Mouse (Mus musculus) brown adipose tissue, adult 24 weeks (tissue): ENCODE data around the gene C2cd4c. TPM values are rescaled to one million over a fixed set of nuclear protein-coding genes. Genes with fewer than 3 reads are reported as not detected.

Experiments used
- H3K27ac ChIP-seq: fragments of 200-500 bp; replicated peaks from 2 replicates; pipeline ENCODE4 v1.5.1; 2012; ENCODE audit warnings: low read depth, mild to moderate bottlenecking, low read length
- H3K4me1 ChIP-seq: fragments of 200-500 bp; 2 replicates; pipeline ENCODE4 v1.6.1; 2012; ENCODE audit warnings: low read length, mixed read lengths; ENCODE audit not compliant: control insufficient read depth, insufficient read depth, insufficient read length
- H3K4me3 ChIP-seq: fragments of 200-500 bp; 2 replicates; pipeline ENCODE4 v1.5.1; 2012; ENCODE audit warnings: low read depth, mild to moderate bottlenecking, low read length, moderate library complexity; ENCODE audit not compliant: insufficient read depth
- polyA plus RNA-seq: library from polyadenylated mRNA; stranded (reverse); fragments of >200 nt; gene quantifications from 2 replicates; pipeline ENCODE4 v1.2.4, GENCODE M21; 2012; ENCODE audit not compliant: missing spikeins, insufficient read depth, insufficient read length

The C2cd4c gene
- polyA plus RNA-seq, result 0.48 TPM in 1 of 2 replicates, not detected in the other

DNA sequence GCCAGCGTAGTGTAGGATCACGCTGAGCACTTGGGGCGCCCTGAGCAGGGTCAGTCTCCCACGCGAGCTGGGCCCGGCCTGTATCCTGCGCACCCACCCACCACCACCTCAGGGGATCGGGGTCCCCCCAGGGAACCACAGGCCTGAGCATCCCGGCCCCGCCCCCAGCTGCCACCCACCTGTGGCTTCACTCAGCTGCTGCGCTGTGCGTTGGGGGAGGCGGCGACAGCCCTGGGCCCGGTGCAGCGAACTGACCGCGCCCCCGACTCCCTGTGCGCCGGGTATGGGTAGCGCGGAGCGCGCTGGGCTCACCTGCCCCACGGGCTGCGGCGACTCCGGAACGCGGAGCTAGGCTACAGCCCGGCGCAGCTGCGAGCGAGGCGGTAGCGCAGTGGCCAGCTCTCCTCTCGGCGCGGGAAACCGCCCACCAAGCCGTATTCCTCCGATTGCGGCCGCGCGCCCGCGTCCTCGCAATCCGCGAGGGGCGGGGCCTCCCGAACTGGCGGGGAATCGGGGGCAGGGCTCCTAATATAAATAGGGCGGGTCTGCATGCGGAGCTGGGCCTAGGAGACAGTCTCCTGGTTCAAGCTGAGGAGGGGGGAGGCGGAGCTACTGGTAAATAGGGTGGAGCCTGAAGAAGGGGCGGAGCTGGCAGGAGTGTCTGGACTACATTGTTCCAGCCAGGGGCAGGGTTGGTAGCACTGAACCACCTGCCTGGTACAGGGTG, at the start of gene C2cd4c:
TSS of gene C2cd4c (minus strand) at position 448 of the 727 bp plus-strand sequence.
- Histone ChIP-seq H3K4me3 (peak within 1 kb of the TSS; percentile 55), H3K4me1 (no peaks in the 10 kb centered on the region), H3K27ac (no peak within 1 kb of the TSS)

DNA sequence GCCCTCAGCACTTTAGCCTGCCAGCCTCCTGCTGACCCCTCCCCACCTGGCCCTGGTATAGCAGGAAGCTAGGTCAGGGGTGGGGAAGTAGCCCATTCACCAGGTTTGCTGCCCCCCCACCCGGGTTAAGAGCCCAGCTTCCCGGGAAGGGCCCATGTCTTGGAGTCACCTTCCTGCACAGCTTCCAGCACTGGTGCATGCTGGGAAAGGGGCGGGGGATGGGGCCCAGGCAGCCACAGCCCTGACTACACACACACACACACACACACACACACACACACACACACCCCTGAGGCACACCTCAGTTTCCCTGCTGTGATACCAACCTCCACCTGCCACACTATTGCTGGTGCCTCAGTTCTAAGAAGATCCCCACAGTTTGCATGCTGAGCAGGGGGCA, 48.0 kb upstream of the C2cd4c start:
- H3K4me3 ChIP-seq, result no peak overlapping the region
- H3K4me1 ChIP-seq, result no peaks in the 10 kb centered on the region
- H3K27ac ChIP-seq, result no peak overlapping the region

DNA sequence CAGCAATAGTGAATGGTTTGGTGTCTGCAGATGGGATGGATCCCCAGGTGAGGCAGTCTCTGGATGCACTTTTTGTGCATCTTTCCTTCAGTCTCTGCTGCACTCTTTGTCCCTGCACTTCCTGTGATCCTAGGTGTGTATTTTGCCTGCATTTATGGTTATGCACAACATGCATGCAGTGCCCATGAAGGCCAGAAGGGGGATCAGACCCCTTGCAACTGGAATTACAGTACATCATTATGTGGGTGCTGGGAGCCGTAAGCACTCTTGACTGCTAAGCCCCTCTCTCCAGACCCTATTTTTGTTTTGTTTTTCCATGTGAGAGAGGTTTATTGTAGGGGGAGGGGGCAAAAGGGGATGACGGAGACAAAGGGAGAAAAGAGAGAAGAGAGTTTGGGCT, 46.5 kb upstream of the C2cd4c start:
- no peaks in the 10 kb centered on the region for H3K4me1 ChIP-seq
- no peak overlapping the region for H3K4me3 ChIP-seq
- no peak overlapping the region for H3K27ac ChIP-seq

DNA sequence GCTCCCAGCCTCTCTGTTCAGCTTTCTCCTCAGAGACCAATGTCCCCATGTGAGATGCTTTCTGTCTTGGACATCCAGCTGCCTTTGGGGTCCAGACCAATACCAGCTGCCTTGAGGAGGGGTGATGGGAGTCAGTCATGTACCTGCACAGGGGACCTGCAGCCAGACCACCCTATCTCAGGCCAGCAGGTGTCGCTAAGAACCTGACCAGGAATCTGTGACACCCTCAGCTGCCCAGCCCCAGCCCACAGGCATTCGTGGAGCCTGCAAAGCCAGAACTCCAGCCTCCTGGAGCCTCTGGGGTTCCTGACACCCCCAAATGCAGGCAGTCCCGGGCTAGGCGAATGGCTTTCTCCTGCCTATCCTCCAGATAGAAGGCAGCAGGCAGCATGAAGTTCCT, 45.0 kb upstream of the C2cd4c start:
- no peak overlapping the region for H3K27ac ChIP-seq
- H3K4me3 ChIP-seq, result no peak overlapping the region
- no peaks in the 10 kb centered on the region for H3K4me1 ChIP-seq

DNA sequence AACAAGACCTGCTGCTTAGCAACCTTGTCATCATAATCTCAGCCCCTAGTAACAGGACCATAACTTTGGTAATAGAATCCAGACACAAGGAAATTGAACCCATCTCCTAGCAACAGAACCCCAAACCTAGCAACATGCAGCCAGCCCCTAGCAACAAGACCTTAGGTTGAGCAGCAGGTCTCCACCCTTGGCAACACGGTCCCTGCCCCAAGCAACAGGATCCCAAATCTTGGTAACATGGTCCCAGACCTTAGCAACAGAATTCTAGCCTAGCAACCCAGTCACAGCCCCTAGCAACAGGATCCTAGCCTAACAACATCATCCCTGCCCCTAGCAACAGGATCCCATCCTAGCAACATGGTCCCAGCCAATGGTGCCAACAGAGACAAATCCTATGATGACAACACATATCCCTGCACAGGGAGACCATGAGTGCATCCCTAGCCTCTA, 41.1 kb upstream of the C2cd4c start:
- no peak overlapping the region for H3K4me3 ChIP-seq
- no peaks in the 10 kb centered on the region for H3K4me1 ChIP-seq
- no peak overlapping the region for H3K27ac ChIP-seq

DNA sequence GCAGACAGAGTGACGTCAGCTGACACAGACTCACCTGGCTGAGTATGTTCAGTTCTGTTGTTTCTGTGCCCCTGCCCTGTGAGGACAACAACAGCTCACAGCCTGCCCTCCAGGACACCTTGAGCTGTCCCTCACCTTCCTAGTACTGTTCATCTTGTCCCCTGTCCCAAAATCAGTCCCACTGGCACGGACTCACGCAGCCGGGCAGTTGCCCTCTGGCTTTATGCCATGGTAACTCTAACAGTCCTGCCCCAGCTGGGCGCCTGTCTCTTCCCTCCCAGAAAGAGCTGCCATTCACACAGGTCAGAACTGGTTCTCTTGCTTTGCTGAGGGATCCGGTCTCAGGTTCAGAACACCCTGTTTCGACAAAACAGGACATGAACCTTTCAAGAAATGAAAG, 39.0 kb upstream of the C2cd4c start:
- H3K4me1 ChIP-seq, result no peaks in the 10 kb centered on the region
- no peak overlapping the region for H3K27ac ChIP-seq
- H3K4me3 ChIP-seq, result no peak overlapping the region

DNA sequence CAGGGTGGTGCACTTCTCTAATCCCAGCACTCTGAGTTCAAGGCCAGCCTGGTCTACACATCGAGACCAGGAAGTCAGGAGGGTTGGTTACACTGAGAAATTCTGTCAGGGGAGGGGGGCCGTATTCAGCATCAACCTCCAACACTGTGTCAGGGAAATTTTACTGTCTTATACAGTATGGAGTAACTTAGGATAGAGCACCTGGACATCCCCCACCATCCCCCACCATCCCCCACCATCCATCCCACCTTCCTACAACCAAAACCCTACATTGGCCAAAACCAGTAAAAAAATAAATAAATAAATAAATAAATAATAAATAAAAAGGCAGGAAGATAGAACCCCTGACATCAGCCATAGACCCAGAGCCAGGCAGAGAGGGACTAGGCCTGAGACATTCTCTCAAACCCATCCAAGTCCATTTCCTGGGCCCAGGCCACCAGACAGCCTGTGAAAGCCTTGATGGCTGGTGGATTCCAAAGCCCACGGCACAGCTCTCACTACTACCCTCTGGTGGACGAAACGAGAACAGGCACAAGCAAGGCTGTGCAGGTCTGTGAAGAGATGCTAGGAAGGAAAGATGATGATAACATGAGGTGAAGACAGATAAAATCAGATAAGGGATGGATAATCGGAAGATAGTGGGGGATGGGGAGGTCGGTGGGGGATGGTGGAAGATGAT, 35.4 kb upstream of the C2cd4c start:
- Histone ChIP-seq H3K4me3 (no peak overlapping the region), H3K27ac (no peak overlapping the region), H3K4me1 (no peaks in the 10 kb centered on the region)

DNA sequence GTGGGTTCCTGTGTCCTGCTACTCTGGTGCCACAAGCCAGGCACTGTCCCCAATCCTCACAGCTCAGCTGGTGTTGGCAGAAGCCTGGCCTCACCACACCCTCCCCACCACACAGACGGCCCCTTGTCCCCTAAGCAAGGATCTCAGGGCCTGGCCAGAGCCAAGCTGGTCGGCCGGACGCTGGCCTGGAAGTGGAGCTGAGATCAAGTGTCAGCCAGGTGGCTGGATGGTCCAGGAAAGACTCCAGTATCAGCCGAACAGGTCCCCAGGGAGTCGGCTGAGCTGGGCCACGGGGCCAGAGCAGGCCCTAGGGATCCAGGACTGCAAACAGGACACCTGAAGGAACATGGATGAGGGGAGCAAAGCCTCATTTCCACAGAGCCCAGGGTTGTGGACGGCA, 31.9 kb upstream of the C2cd4c start, which contains the start of gene Odf3l2:
TSS of gene Odf3l2 (minus strand) at position 28 of the 400 bp plus-strand sequence.
- Histone ChIP-seq H3K4me3 (no peak within 1 kb of the TSS), H3K4me1 (no peaks in the 10 kb centered on the region), H3K27ac (no peak within 1 kb of the TSS)

DNA sequence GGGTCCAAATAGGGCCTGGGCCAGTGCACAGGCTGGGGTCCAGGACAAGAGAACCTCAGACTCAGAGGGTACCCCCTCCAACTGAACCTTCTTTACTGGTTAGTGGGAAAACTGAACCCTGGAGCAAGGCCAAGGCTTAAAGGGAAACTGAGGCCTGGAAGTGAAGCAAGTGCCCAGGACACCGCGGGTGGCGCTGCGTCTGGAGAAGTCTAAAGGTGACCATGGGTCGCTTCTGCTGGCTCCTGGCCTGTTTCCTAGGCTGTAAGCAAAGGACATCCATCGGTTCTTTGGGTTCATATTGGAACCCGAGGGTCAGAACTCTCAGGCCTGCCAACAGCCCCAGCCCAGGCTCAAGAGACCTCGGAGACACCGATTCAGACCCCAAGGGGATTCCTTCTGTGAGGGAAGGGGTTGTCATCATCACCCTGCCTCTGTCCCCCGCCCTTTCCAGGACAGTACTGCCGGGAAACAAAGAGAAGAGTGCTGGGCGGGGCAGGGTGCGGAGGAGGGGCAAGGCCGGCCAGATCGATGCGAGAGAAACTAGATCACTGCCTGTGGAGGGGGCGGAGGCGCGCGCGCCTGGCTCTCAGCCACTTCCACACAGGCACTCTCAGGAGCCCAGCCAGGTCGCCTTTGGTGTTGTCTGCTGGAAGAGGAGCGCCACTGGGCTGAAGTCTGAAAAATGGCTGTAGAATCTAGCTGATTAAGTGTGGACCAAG, 24.8 kb upstream of the C2cd4c start:
- no peaks in the 10 kb centered on the region for H3K4me1 ChIP-seq
- H3K27ac ChIP-seq, result no peak overlapping the region
- 0 out of 2 replicates have a peak overlapping the region, but pooled peaks have one; percentile 60 for H3K4me3 ChIP-seq

DNA sequence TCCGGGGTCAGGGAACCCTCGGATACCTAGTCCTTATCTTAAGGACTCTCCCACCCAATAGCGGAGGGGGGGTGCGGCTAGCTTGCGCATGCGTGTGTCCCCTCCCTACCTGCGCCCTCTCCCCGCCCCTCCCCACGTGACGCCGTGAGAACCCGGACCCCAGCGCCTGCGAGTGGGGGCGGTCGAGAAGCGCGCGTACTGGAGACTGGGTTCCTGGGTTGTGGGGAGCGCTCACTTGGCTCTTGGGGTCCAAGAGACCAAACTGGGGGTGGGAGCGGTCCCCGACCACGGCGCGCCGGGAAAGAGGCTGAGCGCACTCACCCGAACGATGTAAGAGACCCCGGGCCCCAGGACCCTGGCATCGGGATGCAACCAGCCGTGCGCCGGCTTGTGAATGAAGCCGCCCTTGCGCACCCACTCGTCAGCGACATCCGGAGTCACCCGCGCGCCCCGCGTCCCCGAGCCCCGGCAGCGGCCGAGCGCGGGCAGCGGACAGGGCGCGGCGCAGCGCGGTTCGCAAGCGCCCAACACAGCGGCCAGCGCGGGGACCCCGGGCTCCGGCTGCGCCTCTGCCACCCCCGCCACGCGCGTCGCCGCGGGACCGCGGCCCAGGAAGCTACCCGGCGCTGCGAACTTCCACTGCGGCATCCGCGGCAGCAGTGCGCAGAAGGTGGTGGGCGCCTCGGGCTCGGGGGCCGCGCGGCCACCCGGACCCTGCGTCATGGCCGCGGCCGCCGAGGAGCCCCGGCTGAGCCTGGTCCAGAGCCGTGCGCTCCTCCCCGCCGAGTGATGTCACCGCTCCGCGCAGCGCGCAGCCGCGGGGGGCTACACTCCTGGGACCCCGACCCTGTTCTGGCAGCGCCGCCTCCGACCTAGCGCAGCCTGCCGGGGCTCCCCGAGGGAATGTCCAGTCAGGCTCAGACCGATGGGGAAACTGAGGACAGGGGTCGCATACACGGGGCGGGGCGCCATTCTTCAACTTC, 23.6 kb upstream of the C2cd4c start, which contains the start of gene Shc2:
TSS of gene Shc2 (minus strand) at position 791 of the 983 bp plus-strand sequence.
- Histone ChIP-seq H3K4me3 (peak within 1 kb of the TSS; percentile 60), H3K4me1 (no peaks in the 10 kb centered on the region), H3K27ac (no peak within 1 kb of the TSS)

DNA sequence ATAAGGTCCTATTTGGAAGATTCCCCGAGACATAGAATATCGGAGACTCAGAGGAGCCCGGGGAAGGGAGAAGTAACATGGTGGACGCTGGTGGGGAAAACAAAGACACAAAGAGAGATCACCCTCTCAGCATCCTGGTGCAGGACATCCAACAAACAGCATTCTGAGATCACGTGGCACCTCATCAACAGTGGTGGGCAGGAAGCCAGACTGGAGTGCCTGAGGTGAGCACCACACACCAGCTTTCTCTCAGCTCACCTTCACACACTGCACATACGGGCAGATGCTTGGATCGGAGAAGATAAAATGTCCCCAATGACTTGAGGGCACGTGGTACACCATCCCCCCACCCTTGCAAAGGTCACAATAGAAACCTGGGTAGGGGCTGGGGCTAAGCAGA, 22.5 kb upstream of the C2cd4c start:
- Histone ChIP-seq H3K4me3 (no peak overlapping the region), H3K27ac (no peak overlapping the region), H3K4me1 (no peaks in the 10 kb centered on the region)

DNA sequence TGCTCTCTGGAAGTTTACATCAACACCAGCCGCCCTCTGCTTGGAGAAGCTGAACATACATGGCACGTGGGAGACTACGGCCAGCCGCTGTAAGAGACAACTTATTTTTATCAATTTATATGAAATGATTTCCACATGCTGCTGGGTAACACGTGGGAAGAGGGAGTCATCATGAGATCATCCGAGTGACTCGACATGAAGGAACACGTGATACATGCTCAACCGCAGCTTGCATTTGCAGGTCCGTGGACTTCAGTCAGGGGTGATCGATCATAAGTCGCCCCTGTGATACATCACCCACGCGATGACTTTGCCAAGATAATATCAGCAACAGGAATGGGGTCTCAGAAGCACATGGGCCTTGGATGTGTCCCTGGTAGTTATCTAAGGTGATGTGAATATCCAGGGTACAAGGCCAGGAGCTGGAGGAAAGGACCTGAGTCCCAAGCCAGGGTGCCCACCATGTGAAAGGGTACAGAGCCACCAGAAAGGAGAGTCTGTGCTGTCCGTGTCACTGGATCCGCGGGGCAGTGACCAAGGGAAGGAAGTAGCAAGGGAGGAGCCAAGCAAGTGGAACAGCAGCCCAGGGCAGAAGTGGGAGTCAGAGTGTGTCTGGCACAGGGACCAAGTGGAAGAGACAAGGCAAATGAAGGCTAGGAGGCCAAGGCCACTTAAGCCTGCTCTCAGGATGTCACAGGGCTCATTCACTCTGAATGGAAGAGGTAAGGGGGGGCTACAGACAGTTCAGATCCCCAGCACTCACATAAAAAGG, 19.4 kb upstream of the C2cd4c start:
- peak overlapping the region; percentile 58 for H3K27ac ChIP-seq
- no peaks in the 10 kb centered on the region for H3K4me1 ChIP-seq
- H3K4me3 ChIP-seq, result no peak overlapping the region

DNA sequence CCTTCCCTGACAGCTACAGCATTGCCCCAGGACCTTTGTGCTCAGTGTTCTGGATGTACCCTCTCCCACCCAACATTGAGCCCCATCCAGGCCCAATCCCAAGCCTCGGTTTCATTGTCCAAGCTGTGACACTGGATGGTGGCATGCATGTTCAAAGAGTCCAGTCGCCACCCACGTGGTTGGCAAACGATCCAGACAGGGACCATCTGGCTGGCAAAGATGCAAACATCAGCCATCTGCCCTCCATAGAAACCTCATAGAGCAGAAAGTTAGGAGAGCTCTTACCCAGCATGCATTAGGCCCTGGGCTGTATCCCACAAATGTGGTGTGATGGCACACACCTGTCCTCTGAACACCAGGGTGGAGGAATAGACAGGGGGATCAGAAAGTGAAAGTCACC, 17.6 kb upstream of the C2cd4c start:
- no peak overlapping the region for H3K4me3 ChIP-seq
- H3K4me1 ChIP-seq, result no peaks in the 10 kb centered on the region
- no peak overlapping the region for H3K27ac ChIP-seq

DNA sequence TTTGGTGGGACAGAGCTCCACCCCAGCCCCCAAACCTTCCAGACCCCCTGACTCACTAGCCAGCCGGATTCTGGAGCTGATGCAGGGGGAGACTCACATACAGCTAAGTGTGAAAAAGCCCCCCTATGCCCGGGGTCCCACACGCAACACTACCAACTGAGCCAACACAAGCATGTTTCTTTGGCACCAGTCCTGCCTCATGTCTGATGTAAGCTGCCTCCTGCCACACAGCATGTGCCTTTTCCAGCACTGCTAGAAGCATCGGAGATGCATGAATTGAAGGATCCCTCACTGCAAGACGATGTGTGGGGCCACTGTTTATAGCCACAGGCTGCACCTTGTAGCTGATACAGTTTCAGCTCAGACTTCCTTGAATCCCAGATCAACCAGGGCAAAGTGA, 14.6 kb upstream of the C2cd4c start:
- no peak overlapping the region for H3K4me3 ChIP-seq
- H3K4me1 ChIP-seq, result no peaks in the 10 kb centered on the region
- no peak overlapping the region for H3K27ac ChIP-seq
